Mouse (Mus musculus) liver, embryonic 14.5 days (tissue): ENCODE measurements around the gene Mtx3. TPM values are rescaled to one million over a fixed set of nuclear protein-coding genes. Genes with fewer than 3 reads are reported as not detected.

Source experiments
- ATAC-seq: fragments of 200-750 bp; cut with Nextera tagmentation; 2 replicates; pipeline ENCODE4 v1.8.0; 2017; ENCODE audit warnings: moderate number of reproducible peaks, mild to moderate bottlenecking, moderate library complexity; ENCODE audit not compliant: insufficient read depth
- DNase-seq, 3 experiments: peaks; one replicate each; pipeline ENCODE4 v3.0.0-alpha.2; 2012 to 2013; ENCODE audit warnings: low read depth in 3 of 3, low spot score in 3 of 3
- H3K27ac ChIP-seq: fragments of 300-500 bp; sonication (generic); 2 replicates; pipeline ENCODE4 v1.5.1; 2014; ENCODE audit warnings: moderate library complexity, mild to moderate bottlenecking, control low read depth, inconsistent platforms
- H3K27me3 ChIP-seq: fragments of 300-500 bp; sonication (generic); 2 replicates; pipeline ENCODE4 v1.6.1; 2014; ENCODE audit warnings: mild to moderate bottlenecking, low read length, moderate library complexity; ENCODE audit not compliant: control insufficient read depth, insufficient read depth
- H3K36me3 ChIP-seq: fragments of 300-500 bp; sonication (generic); replicated peaks from 2 replicates; pipeline ENCODE4 v1.6.1; 2014; ENCODE audit warnings: low read depth; ENCODE audit not compliant: control insufficient read depth, insufficient read depth
- H3K4me1 ChIP-seq, 2 experiments: fragments of 200-500 bp in 1 of 2; fragments of 300-500 bp in 1 of 2; sonication (generic) in 1 of 2; replicated peaks; 2 replicates each; pipeline ENCODE4 v1.6.1; 2012 to 2014; ENCODE audit warnings: antibody characterized with exemption in 1 of 2, inconsistent platforms in 1 of 2, low read length in 1 of 2; ENCODE audit not compliant: control insufficient read depth in 2 of 2, insufficient read depth in 2 of 2
- H3K4me2 ChIP-seq: fragments of 300-500 bp; sonication (generic); 2 replicates; pipeline ENCODE4 v1.6.1; 2014; ENCODE audit warnings: low read depth, mild to moderate bottlenecking, control low read depth, moderate library complexity
- H3K4me3 ChIP-seq, 2 experiments: fragments of 200-500 bp in 1 of 2; fragments of 300-500 bp in 1 of 2; sonication (generic) in 1 of 2; 2 replicates each; pipeline ENCODE4 v1.5.1; 2012 to 2014; ENCODE audit warnings: low read depth in 2 of 2, low read length in 2 of 2, mild to moderate bottlenecking in 2 of 2, control low read depth in 1 of 2, inconsistent platforms in 1 of 2, moderate library complexity in 1 of 2; ENCODE audit not compliant: insufficient read depth in 1 of 2
- H3K9ac ChIP-seq: fragments of 300-500 bp; sonication (generic); replicated peaks from 2 replicates; pipeline ENCODE4 v1.6.1; 2014; ENCODE audit warnings: mild to moderate bottlenecking, control low read depth, moderate library complexity
- H3K9me3 ChIP-seq: fragments of 300-500 bp; sonication (generic); 2 replicates; pipeline ENCODE4 v1.6.1; 2016; ENCODE audit warnings: low read length, mixed read lengths; ENCODE audit not compliant: control insufficient read depth
- CTCF ChIP-seq: IDR thresholded peaks from 2 replicates; pipeline ENCODE4 v1.5.1; 2016; ENCODE audit warnings: antibody characterized with exemption, low read depth, control low read depth
- EP300 ChIP-seq: IDR thresholded peaks from 2 replicates; pipeline ENCODE4 v1.6.1; 2016; ENCODE audit warnings: antibody characterized with exemption, low read depth
- whole genome bisulfite sequencing: fragments of 180-500 bp; shearing (Covaris S2); extraction: QIAGEN DNeasy Blood & Tissue Kit; methylation state at CpG from one replicate; pipeline ENCODE4 v1.1.7; 2014; ENCODE audit not compliant: insufficient replicate concordance; 5-methylcytosine and 5-hydroxymethylcytosine counted together
- polyA plus RNA-seq, 2 experiments: library from polyadenylated mRNA; depleted of rRNA in 1 of 2; stranded (reverse) in 1 of 2; unstranded in 1 of 2; fragments of >200 nt; fragmentation: Nextera tagmentation in 1 of 2; extraction: Ambion mirVana in 1 of 2; gene quantifications; 2 replicates each; pipeline versions ENCODE4 v1.2.1 to v1.2.3; 2012 to 2014

Mtx3 gene
- polyA plus RNA-seq, 2 experiments = 0.76 to 3.4 TPM

GRCm38 (mm10) chr13:92847336-92847735 lies 2.8 kb downstream of the Mtx3 start:
- Histone ChIP-seq H3K27ac (no peak overlapping the region; the same call in 1 of the 2 replicates), H3K9me3 (no peaks in the 10 kb centered on the region), H3K4me3 (no peak overlapping the region), H3K36me3 (peaks cover 4% of the 10 kb centered on the region), H3K4me2 (peak overlapping the region; percentile 3), H3K27me3 (no peaks in the 10 kb centered on the region), H3K9ac (no peak overlapping the region), H3K4me1 (peaks cover 20 to 21% of the 10 kb centered on the region in 2 experiments)
- DNase-seq (peak in 2 of 3 experiments; percentile 13 to 17), ATAC-seq (peak; percentile 47; the same call in 1 of the 2 replicates)
- no peak for TF ChIP-seq CTCF
- no peak for TF ChIP-seq EP300
- 29% methylated on average over 7 of the region's 7 CpGs for WGBS

- H3K4me2 ChIP-seq = no peak overlapping the region
- DNase-seq = peak in 2 of 3 experiments; percentile 29 to 42
- peaks cover 4% of the 10 kb centered on the region for H3K36me3 ChIP-seq
- H3K9me3 ChIP-seq = no peaks in the 10 kb centered on the region
- H3K9ac ChIP-seq = no peak overlapping the region
- no peaks in the 10 kb centered on the region for H3K27me3 ChIP-seq
- H3K4me1 ChIP-seq = peaks cover 20 to 21% of the 10 kb centered on the region in 2 experiments
- peak; percentile 72 for TF ChIP-seq EP300
- no peak for TF ChIP-seq CTCF
- H3K4me3 ChIP-seq = no peak overlapping the region
- H3K27ac ChIP-seq = no peak overlapping the region; the same call in 1 of the 2 replicates
- ATAC-seq = peak; percentile 83
- 17% methylated on average over 5 of the region's 5 CpGs for WGBS
These were observed 3.4 kb downstream of the Mtx3 start for GRCm38 (mm10) chr13:92848002-92848401.

GRCm38 (mm10) chr13:92855901-92856300 lies 11.3 kb downstream of the Mtx3 start:
- Histone ChIP-seq H3K4me3 (no peak overlapping the region), H3K4me2 (no peak overlapping the region), H3K9ac (no peak overlapping the region), H3K36me3 (no peaks in the 10 kb centered on the region; the same call in 1 of the 2 replicates), H3K27ac (no peak overlapping the region), H3K4me1 (no peaks in the 10 kb centered on the region; a peak in 1 of 4 replicates), H3K9me3 (no peaks in the 10 kb centered on the region), H3K27me3 (no peaks in the 10 kb centered on the region)
- 68% methylated on average over 4 of the region's 4 CpGs for WGBS
- TF ChIP-seq EP300 (no peak), CTCF (peak; percentile 52)
- DNase-seq (peak in 2 of 3 experiments; percentile 10 to 14), ATAC-seq (no peak)

GRCm38 (mm10) chr13:92858808-92859207 lies 14.2 kb downstream of the Mtx3 start:
- ATAC-seq (no peak), DNase-seq (no peak)
- TF ChIP-seq EP300 = no peak
- no peak for TF ChIP-seq CTCF
- 35% methylated on average over 5 of the region's 5 CpGs for WGBS
- no peak overlapping the region for H3K27ac ChIP-seq
- H3K4me1 ChIP-seq = no peaks in the 10 kb centered on the region; a peak in 1 of 4 replicates
- H3K9ac ChIP-seq = no peak overlapping the region
- no peaks in the 10 kb centered on the region for H3K36me3 ChIP-seq
- no peak overlapping the region for H3K4me2 ChIP-seq
- H3K9me3 ChIP-seq = no peaks in the 10 kb centered on the region
- no peak overlapping the region for H3K4me3 ChIP-seq
- H3K27me3 ChIP-seq = no peaks in the 10 kb centered on the region

- Histone ChIP-seq H3K27ac (no peak overlapping the region), H3K4me3 (no peak overlapping the region), H3K9me3 (no peaks in the 10 kb centered on the region), H3K4me1 (no peaks in the 10 kb centered on the region; a peak in 1 of 4 replicates), H3K4me2 (no peak overlapping the region), H3K9ac (no peak overlapping the region), H3K27me3 (no peaks in the 10 kb centered on the region), H3K36me3 (no peaks in the 10 kb centered on the region)
- TF ChIP-seq EP300 (no peak), CTCF (no peak)
- no peak for ATAC-seq
- DNase-seq = no peak
- 52% methylated on average over 4 of the region's 4 CpGs for whole genome bisulfite sequencing
These were observed 15.4 kb downstream of the Mtx3 start for GRCm38 (mm10) chr13:92859959-92860358.
